Mouse (Mus musculus): ENCODE measurements around the gene Mlxipl.

Gene Mlxipl

GRCm38 (mm10) chr5:135079578-135079977, 10.1 kb upstream of the Mlxipl start:
- no peak for DNase-seq (ENCODE audit: low read depth)

GRCm38 (mm10) chr5:135080539-135080938, 9.2 kb upstream of the Mlxipl start:
- DNase-seq (ENCODE audit: low read depth) = no peak

GRCm38 (mm10) chr5:135086871-135087270, 2.8 kb upstream of the Mlxipl start:
- DNase-seq (ENCODE audit: low read depth) = no peak

GRCm38 (mm10) chr5:135100981-135101380, 11.3 kb downstream of the Mlxipl start:
- DNase-seq (ENCODE audit: low read depth) = no peak

- peak; percentile 65 for DNase-seq (ENCODE audit: low read depth)
Measured at GRCm38 (mm10) chr5:135103999-135104660, 14.4 kb downstream of the Mlxipl start.

GRCm38 (mm10) chr5:135106758-135107256, 17.1 kb downstream of the Mlxipl start:
- peak; percentile 94 for DNase-seq (ENCODE audit: low read depth)

- DNase-seq (ENCODE audit: low read depth) = peak; percentile 72
Measured at GRCm38 (mm10) chr5:135107521-135108501, 18.1 kb downstream of the Mlxipl start.

GRCm38 (mm10) chr5:135109017-135109416, 19.3 kb downstream of the Mlxipl start:
- no peak for DNase-seq (ENCODE audit: low read depth)

- no peak for DNase-seq (ENCODE audit: low read depth)
Measured at GRCm38 (mm10) chr5:135109426-135109825, 19.7 kb downstream of the Mlxipl start.

- no peak for DNase-seq (ENCODE audit: low read depth)
Measured at GRCm38 (mm10) chr5:135109976-135110375, 20.3 kb downstream of the Mlxipl start.

GRCm38 (mm10) chr5:135113782-135114181, 24.1 kb downstream of the Mlxipl start:
- DNase-seq (ENCODE audit: low read depth) = no peak

- peak; percentile 96 for DNase-seq (ENCODE audit: low read depth)
Measured at GRCm38 (mm10) chr5:135115241-135115640, 25.6 kb downstream of the Mlxipl start.

- peak; percentile 83 for DNase-seq (ENCODE audit: low read depth)
Measured at GRCm38 (mm10) chr5:135118589-135119081, 28.9 kb downstream of the Mlxipl start.

GRCm38 (mm10) chr5:135120753-135121152, 31.1 kb downstream of the Mlxipl start:
- DNase-seq (ENCODE audit: low read depth) = peak; percentile 57

- DNase-seq (ENCODE audit: low read depth) = no peak
Measured at GRCm38 (mm10) chr5:135126121-135126520, 36.4 kb downstream of the Mlxipl start.

- no peak for DNase-seq (ENCODE audit: low read depth)
Measured at GRCm38 (mm10) chr5:135127669-135128068, 38.0 kb downstream of the Mlxipl start.

GRCm38 (mm10) chr5:135129747-135130146, 40.1 kb downstream of the Mlxipl start:
- no peak for DNase-seq (ENCODE audit: low read depth)

- DNase-seq (ENCODE audit: low read depth) = peak; percentile 94
Measured at GRCm38 (mm10) chr5:135133736-135134405, 44.2 kb downstream of the Mlxipl start.

GRCm38 (mm10) chr5:135134534-135134933, 44.8 kb downstream of the Mlxipl start:
- peak; percentile 70 for DNase-seq (ENCODE audit: low read depth)

GRCm38 (mm10) chr5:135139881-135140280, 50.2 kb downstream of the Mlxipl start:
- no peak for DNase-seq (ENCODE audit: low read depth)

GRCm38 (mm10) chr5:135144469-135144868, 54.8 kb downstream of the Mlxipl start:
- DNase-seq (ENCODE audit: low read depth) = no peak

GRCm38 (mm10) chr5:135145532-135145931, 55.8 kb downstream of the Mlxipl start:
- DNase-seq (ENCODE audit: low read depth) = no peak

Measured in induced T-regulatory cell, adult 2 months (primary cell).